Mouse (Mus musculus): ENCODE measurements around the gene Dynlt1b. TPM values are rescaled to one million over a fixed set of nuclear protein-coding genes. Genes with fewer than 3 reads are reported as not detected.
"Not testable (repeated sequence)": the region's sequence is repeated elsewhere in the genome, so short reads cannot be mapped to it uniquely, and the experiment has no call there.

Gene Dynlt1b
- total RNA-seq, 2 experiments from 2014 or later, result 41.2 to 44.4 TPM

- not testable (repeated sequence) for DNase-seq
These were observed 35.8 kb downstream of the Dynlt1b start for GRCm38 (mm10) chr17:6465735-6466134.

GRCm38 (mm10) chr17:6467638-6468461 lies 37.9 kb downstream of the Dynlt1b start:
- not testable (repeated sequence) for DNase-seq

GRCm38 (mm10) chr17:6470031-6470430 lies 40.1 kb downstream of the Dynlt1b start:
- not testable (repeated sequence) for DNase-seq

DNA sequence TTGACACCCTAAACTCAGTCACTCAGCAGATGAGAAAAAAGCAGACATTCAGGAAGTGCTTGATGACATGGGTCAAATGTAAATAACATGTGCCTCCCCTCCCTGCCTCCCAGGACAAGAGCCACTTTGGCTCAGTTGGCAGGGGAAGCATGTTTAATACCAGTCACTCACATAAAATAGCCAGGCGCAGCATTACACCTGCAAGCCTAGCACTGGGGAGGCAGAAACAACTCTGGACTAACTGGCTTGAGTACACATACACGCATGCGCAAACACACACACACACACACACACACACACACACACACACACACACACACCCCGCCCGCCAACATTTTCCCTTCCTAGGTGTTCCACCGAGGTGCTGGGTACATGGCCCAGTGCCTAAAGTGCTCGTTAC lies 40.8 kb downstream of the Dynlt1b start:
- DNase-seq, result not testable (repeated sequence)

DNA sequence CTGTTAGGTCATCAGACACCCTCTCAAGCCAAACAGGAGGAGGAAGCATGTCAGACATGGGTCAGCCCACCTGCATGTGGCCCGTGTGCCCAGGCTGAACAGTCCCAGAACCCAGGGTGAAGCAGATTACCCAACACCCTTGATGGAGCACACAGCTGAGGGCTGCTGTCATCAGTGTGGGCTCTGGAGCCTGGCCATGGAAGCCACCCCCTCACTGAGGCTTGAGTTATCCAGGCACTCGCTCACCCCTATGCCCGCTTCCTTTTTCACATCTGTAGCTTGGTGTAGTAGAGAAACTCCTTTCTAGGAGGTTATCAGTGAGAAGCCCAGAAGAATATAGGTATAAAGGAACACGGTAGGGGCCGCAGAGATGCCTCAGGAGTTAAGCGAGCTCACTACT lies 45.4 kb downstream of the Dynlt1b start:
- DNase-seq, result not testable (repeated sequence)

- DNase-seq, result not testable (repeated sequence)
These were observed 46.0 kb downstream of the Dynlt1b start for GRCm38 (mm10) chr17:6475913-6476312.

GRCm38 (mm10) chr17:6476495-6476947 lies 46.6 kb downstream of the Dynlt1b start:
- DNase-seq, result not testable (repeated sequence)

DNA sequence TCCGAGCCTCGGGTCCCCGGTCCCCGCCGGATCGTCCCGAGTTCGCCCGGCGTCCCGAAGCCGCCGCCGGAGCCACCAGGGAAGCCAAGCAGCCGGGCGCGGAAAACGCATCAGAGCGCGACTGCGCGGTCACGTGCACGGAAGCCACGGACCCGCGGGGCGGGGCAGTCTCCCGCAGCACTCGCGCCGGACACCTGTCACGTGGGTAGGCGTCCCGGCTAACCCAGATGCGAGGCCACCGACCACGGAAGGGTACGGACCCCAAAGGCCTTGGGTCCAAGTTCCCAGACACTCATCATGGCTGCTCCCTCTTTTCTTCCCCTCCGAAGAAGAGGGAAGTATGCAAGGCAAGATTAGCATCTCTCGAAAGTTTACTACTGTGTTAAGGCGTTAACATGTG lies 47.1 kb downstream of the Dynlt1b start:
- DNase-seq, result not testable (repeated sequence)

GRCm38 (mm10) chr17:6480855-6481589 lies 51.1 kb downstream of the Dynlt1b start:
- not testable (repeated sequence) for DNase-seq

DNA sequence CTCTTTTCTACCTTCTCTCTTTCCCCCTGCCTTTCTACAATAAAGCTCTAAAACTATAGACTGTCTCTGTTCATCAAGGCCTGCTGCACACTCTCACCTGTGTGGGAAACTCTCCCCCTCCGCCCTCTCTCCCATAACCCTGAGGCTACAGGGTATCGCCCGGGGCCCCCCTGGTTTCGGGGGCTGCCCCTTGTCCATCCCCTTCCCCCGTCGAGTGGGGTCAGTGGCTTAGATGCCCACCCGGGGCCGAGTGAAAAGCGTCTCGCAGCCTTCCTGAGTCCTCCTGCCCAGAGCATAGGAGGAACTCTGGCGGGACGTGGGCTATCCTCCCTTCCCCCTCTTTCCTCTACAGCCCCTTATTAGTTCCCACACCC lies 51.7 kb downstream of the Dynlt1b start:
- not testable (repeated sequence) for DNase-seq

GRCm38 (mm10) chr17:6482248-6482647 lies 52.3 kb downstream of the Dynlt1b start:
- not testable (repeated sequence) for DNase-seq

Other genes starting within 250 kb of the Dynlt1b start
- gene Tmem181a, start 173.3 kb upstream of the Dynlt1b start, total RNA-seq (2021), result 10 to 100 TPM; 54.0 to 55.8 TPM
- 10 to 100 TPM; 10.6 to 12.2 TPM for gene Dynlt1a, start 112.6 kb upstream of the Dynlt1b start, total RNA-seq (2021)
- gene Dynlt1c, start 171.6 kb downstream of the Dynlt1b start, total RNA-seq (2021), result 10 to 100 TPM; 16.9 to 17.8 TPM
- gene Dynlt1f, start 225.8 kb downstream of the Dynlt1b start, total RNA-seq (2021), result 10 to 100 TPM; 21.0 to 23.1 TPM
- not detected for gene Sytl3, start 229.0 kb downstream of the Dynlt1b start, total RNA-seq (2021)